Mouse (Mus musculus): ENCODE data around the gene Rims3. TPM values are rescaled to one million over a fixed set of nuclear protein-coding genes. Genes with fewer than 3 reads are reported as not detected.

Rims3 gene
- polyA plus RNA-seq, 1 experiment from 2014 or later = 4.2 TPM

GRCm38 (mm10) chr4:120911086-120911485, 56.5 kb downstream of the Rims3 start:
- H3K9ac ChIP-seq (ENCODE audit: low read length) = no peak overlapping the region
- 82% methylated on average over 6 of the region's 6 CpGs for WGBS
- H3K4me2 ChIP-seq (ENCODE audit: low read depth, low read length, severe bottlenecking) = no peak overlapping the region
- H3K9me3 ChIP-seq (ENCODE audit: control insufficient read depth, low read length) = no peaks in the 10 kb centered on the region
- no peaks in the 10 kb centered on the region for H3K27me3 ChIP-seq (ENCODE audit: control insufficient read depth, insufficient read depth, low read length)
- H3K4me3 ChIP-seq (ENCODE audit: low read depth, low read length) = no peak overlapping the region
- H3K4me1 ChIP-seq (replicated peaks; ENCODE audit: control insufficient read depth, insufficient read depth, low read length) = no peaks in the 10 kb centered on the region
- DNase-seq (ENCODE audit: low spot score) (no peak), ATAC-seq (replicated peaks; ENCODE audit: low FRiP score) (no peak)
- H3K27ac ChIP-seq (ENCODE audit: low read depth, low read length) = no peak overlapping the region
- no peaks in the 10 kb centered on the region for H3K36me3 ChIP-seq (ENCODE audit: control insufficient read depth, insufficient read depth, low read length)

- ATAC-seq (replicated peaks; ENCODE audit: low FRiP score) (no peak), DNase-seq (ENCODE audit: low spot score) (no peak)
- Histone ChIP-seq H3K27ac (ENCODE audit: low read depth, low read length) (no peak overlapping the region), H3K4me2 (ENCODE audit: low read depth, low read length, severe bottlenecking) (no peak overlapping the region), H3K9ac (ENCODE audit: low read length) (no peak overlapping the region), H3K9me3 (ENCODE audit: control insufficient read depth, low read length) (no peaks in the 10 kb centered on the region), H3K27me3 (ENCODE audit: control insufficient read depth, insufficient read depth, low read length) (no peaks in the 10 kb centered on the region), H3K4me1 (replicated peaks; ENCODE audit: control insufficient read depth, insufficient read depth, low read length) (no peaks in the 10 kb centered on the region), H3K4me3 (ENCODE audit: low read depth, low read length) (no peak overlapping the region), H3K36me3 (ENCODE audit: control insufficient read depth, insufficient read depth, low read length) (no peaks in the 10 kb centered on the region)
- 61% methylated on average over 4 of the region's 4 CpGs for WGBS
Measured at GRCm38 (mm10) chr4:120912866-120913265, 58.2 kb downstream of the Rims3 start.

- no peak overlapping the region for H3K27ac ChIP-seq (ENCODE audit: low read depth, low read length)
- ATAC-seq (replicated peaks; ENCODE audit: low FRiP score) (no peak), DNase-seq (ENCODE audit: low spot score) (no peak)
- H3K9me3 ChIP-seq (ENCODE audit: control insufficient read depth, low read length) = no peaks in the 10 kb centered on the region
- 71% methylated on average over 8 of the region's 8 CpGs for WGBS
- H3K4me2 ChIP-seq (ENCODE audit: low read depth, low read length, severe bottlenecking) = no peak overlapping the region
- H3K36me3 ChIP-seq (ENCODE audit: control insufficient read depth, insufficient read depth, low read length) = no peaks in the 10 kb centered on the region
- no peaks in the 10 kb centered on the region for H3K4me1 ChIP-seq (replicated peaks; ENCODE audit: control insufficient read depth, insufficient read depth, low read length)
- no peaks in the 10 kb centered on the region for H3K27me3 ChIP-seq (ENCODE audit: control insufficient read depth, insufficient read depth, low read length)
- H3K9ac ChIP-seq (ENCODE audit: low read length) = no peak overlapping the region
- no peak overlapping the region for H3K4me3 ChIP-seq (ENCODE audit: low read depth, low read length)
Measured at GRCm38 (mm10) chr4:120913443-120913842, 58.8 kb downstream of the Rims3 start.

GRCm38 (mm10) chr4:120913861-120914260, 59.2 kb downstream of the Rims3 start:
- no peak overlapping the region for H3K9ac ChIP-seq (ENCODE audit: low read length)
- WGBS = 89% methylated on average over 1 of the region's 1 CpGs
- H3K27ac ChIP-seq (ENCODE audit: low read depth, low read length) = no peak overlapping the region
- H3K4me3 ChIP-seq (ENCODE audit: low read depth, low read length) = no peak overlapping the region
- no peaks in the 10 kb centered on the region for H3K4me1 ChIP-seq (replicated peaks; ENCODE audit: control insufficient read depth, insufficient read depth, low read length)
- no peaks in the 10 kb centered on the region for H3K36me3 ChIP-seq (ENCODE audit: control insufficient read depth, insufficient read depth, low read length)
- ATAC-seq (replicated peaks; ENCODE audit: low FRiP score) (no peak), DNase-seq (ENCODE audit: low spot score) (no peak)
- H3K27me3 ChIP-seq (ENCODE audit: control insufficient read depth, insufficient read depth, low read length) = no peaks in the 10 kb centered on the region
- no peak overlapping the region for H3K4me2 ChIP-seq (ENCODE audit: low read depth, low read length, severe bottlenecking)
- no peaks in the 10 kb centered on the region for H3K9me3 ChIP-seq (ENCODE audit: control insufficient read depth, low read length)

- 78% methylated on average over 4 of the region's 4 CpGs for WGBS
- Histone ChIP-seq H3K9me3 (ENCODE audit: control insufficient read depth, low read length) (no peaks in the 10 kb centered on the region), H3K36me3 (ENCODE audit: control insufficient read depth, insufficient read depth, low read length) (no peaks in the 10 kb centered on the region), H3K27ac (ENCODE audit: low read depth, low read length) (no peak overlapping the region), H3K4me1 (replicated peaks; ENCODE audit: control insufficient read depth, insufficient read depth, low read length) (no peaks in the 10 kb centered on the region), H3K4me3 (ENCODE audit: low read depth, low read length) (no peak overlapping the region), H3K27me3 (ENCODE audit: control insufficient read depth, insufficient read depth, low read length) (no peaks in the 10 kb centered on the region), H3K4me2 (ENCODE audit: low read depth, low read length, severe bottlenecking) (no peak overlapping the region), H3K9ac (ENCODE audit: low read length) (no peak overlapping the region)
- no peak for DNase-seq (ENCODE audit: low spot score)
- ATAC-seq (replicated peaks; ENCODE audit: low FRiP score) = no peak
Measured at GRCm38 (mm10) chr4:120914501-120914900, 59.9 kb downstream of the Rims3 start.

GRCm38 (mm10) chr4:120921461-120921860, 66.8 kb downstream of the Rims3 start:
- no peak overlapping the region for H3K27ac ChIP-seq (ENCODE audit: low read depth, low read length)
- no peak overlapping the region for H3K4me2 ChIP-seq (ENCODE audit: low read depth, low read length, severe bottlenecking)
- DNase-seq (ENCODE audit: low spot score) (no peak), ATAC-seq (replicated peaks; ENCODE audit: low FRiP score) (no peak)
- no peak overlapping the region for H3K9ac ChIP-seq (ENCODE audit: low read length)
- H3K36me3 ChIP-seq (ENCODE audit: control insufficient read depth, insufficient read depth, low read length) = peaks cover 15% of the 10 kb centered on the region
- 95% methylated on average over 8 of the region's 8 CpGs for WGBS
- H3K9me3 ChIP-seq (ENCODE audit: control insufficient read depth, low read length) = no peaks in the 10 kb centered on the region
- H3K4me1 ChIP-seq (replicated peaks; ENCODE audit: control insufficient read depth, insufficient read depth, low read length) = no peaks in the 10 kb centered on the region
- H3K27me3 ChIP-seq (ENCODE audit: control insufficient read depth, insufficient read depth, low read length) = no peaks in the 10 kb centered on the region
- H3K4me3 ChIP-seq (ENCODE audit: low read depth, low read length) = no peak overlapping the region

- WGBS = under 1% methylated on average over 33 of the region's 33 CpGs
- peak within 1 kb of the TSS; percentile 53 for H3K4me3 ChIP-seq (ENCODE audit: low read depth, low read length)
- ATAC-seq (replicated peaks; ENCODE audit: low FRiP score) = peak; percentile 98
- H3K9me3 ChIP-seq (ENCODE audit: control insufficient read depth, low read length) = no peaks in the 10 kb centered on the region
- H3K4me2 ChIP-seq (ENCODE audit: low read depth, low read length, severe bottlenecking) = peak within 1 kb of the TSS; percentile 70
- peak; percentile 97 for DNase-seq (ENCODE audit: low spot score)
- no peaks in the 10 kb centered on the region for H3K4me1 ChIP-seq (replicated peaks; ENCODE audit: control insufficient read depth, insufficient read depth, low read length)
- H3K27ac ChIP-seq (ENCODE audit: low read depth, low read length) = peak within 1 kb of the TSS; percentile 25
- H3K36me3 ChIP-seq (ENCODE audit: control insufficient read depth, insufficient read depth, low read length) = peaks cover 15% of the 10 kb centered on the region
- H3K9ac ChIP-seq (ENCODE audit: low read length) = peak within 1 kb of the TSS; percentile 74
- no peaks in the 10 kb centered on the region for H3K27me3 ChIP-seq (ENCODE audit: control insufficient read depth, insufficient read depth, low read length)
Measured at GRCm38 (mm10) chr4:120924554-120925299, 70.1 kb downstream of the Rims3 start, which contains the start of gene Exo5. TSS of gene Exo5 (minus strand) at chr4:120925017.

- peak; percentile 29; the same call in 1 of the 2 replicates for ATAC-seq (replicated peaks; ENCODE audit: low FRiP score)
Measured at GRCm38 (mm10) chr4:120925386-120925785, 70.8 kb downstream of the Rims3 start.

GRCm38 (mm10) chr4:120928686-120929085, 74.1 kb downstream of the Rims3 start:
- Histone ChIP-seq H3K9me3 (ENCODE audit: control insufficient read depth, low read length) (no peaks in the 10 kb centered on the region; the same call in 1 of the 2 replicates), H3K4me3 (ENCODE audit: low read depth, low read length) (no peak overlapping the region), H3K9ac (ENCODE audit: low read length) (no peak overlapping the region), H3K4me2 (ENCODE audit: low read depth, low read length, severe bottlenecking) (no peak overlapping the region), H3K27ac (ENCODE audit: low read depth, low read length) (no peak overlapping the region), H3K4me1 (replicated peaks; ENCODE audit: control insufficient read depth, insufficient read depth, low read length) (no peaks in the 10 kb centered on the region), H3K27me3 (ENCODE audit: control insufficient read depth, insufficient read depth, low read length) (no peaks in the 10 kb centered on the region), H3K36me3 (ENCODE audit: control insufficient read depth, insufficient read depth, low read length) (no peaks in the 10 kb centered on the region)
- DNase-seq (ENCODE audit: low spot score) (no peak), ATAC-seq (replicated peaks; ENCODE audit: low FRiP score) (no peak)
- WGBS = 90% methylated on average over 3 of the region's 3 CpGs

More at GRCm38 (mm10) chr4:120925386-120925785, 70.8 kb downstream of the Rims3 start:
- WGBS = 21% methylated on average over 3 of the region's 3 CpGs
- DNase-seq (ENCODE audit: low spot score) = no peak
- H3K9ac ChIP-seq (ENCODE audit: low read length) = peak overlapping the region; percentile 74
- H3K4me2 ChIP-seq (ENCODE audit: low read depth, low read length, severe bottlenecking) = peak overlapping the region; percentile 70
- H3K36me3 ChIP-seq (ENCODE audit: control insufficient read depth, insufficient read depth, low read length) = peaks cover 15% of the 10 kb centered on the region
- no peaks in the 10 kb centered on the region for H3K27me3 ChIP-seq (ENCODE audit: control insufficient read depth, insufficient read depth, low read length)
- no peaks in the 10 kb centered on the region for H3K9me3 ChIP-seq (ENCODE audit: control insufficient read depth, low read length)
- H3K4me3 ChIP-seq (ENCODE audit: low read depth, low read length) = peak overlapping the region; percentile 53
- no peaks in the 10 kb centered on the region for H3K4me1 ChIP-seq (replicated peaks; ENCODE audit: control insufficient read depth, insufficient read depth, low read length)
- peak overlapping the region; percentile 25; the same call in 1 of the 2 replicates for H3K27ac ChIP-seq (ENCODE audit: low read depth, low read length)

Data from forebrain, embryonic 11.5 days (tissue).